ENCODE assay signal across 30 mouse cellular contexts in the genomic region with DNA sequence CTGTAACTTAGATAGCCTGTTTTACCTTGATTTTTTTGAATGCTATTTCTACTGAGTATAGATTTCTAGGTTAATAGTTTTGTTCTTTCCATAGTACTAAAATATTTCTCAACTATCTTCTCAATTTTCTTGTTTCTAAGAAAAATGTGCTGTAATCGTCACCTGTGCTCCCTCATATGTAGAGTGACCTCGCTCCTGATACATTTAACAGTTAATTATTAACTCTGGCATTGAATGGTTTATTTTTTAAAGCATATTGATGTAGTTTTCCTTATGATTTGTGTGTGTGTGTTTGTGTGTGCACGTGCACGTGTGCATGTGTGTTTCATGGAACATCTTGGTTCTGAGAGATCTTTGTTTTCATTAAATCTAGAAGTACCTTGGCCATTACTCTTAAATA.
"Had no signal": no experiment of that assay in that cellular context is flagged by ENCODE, and none has a peak within 500 bp of the region (broad histone marks: within the 10 kb centered on the region; RNA-seq: fewer than 3 reads in every experiment).

No protein-coding gene starts in this region.

- H3K36me3 ChIP-seq: limb, embryonic 10.5 days; limb, embryonic 12.5 days; limb, embryonic 13.5 days; limb, embryonic 15.5 days; liver, embryonic 13.5 days; liver, embryonic 15.5 days; lung, embryonic 15.5 days; midbrain, embryonic 10.5 days; midbrain, embryonic 12.5 days; midbrain, embryonic 13.5 days; midbrain, embryonic 15.5 days; neural tube, embryonic 12.5 days had no signal

- H3K27me3 ChIP-seq: limb, embryonic 12.5 days; limb, embryonic 13.5 days; limb, embryonic 15.5 days; liver, embryonic 13.5 days; liver, embryonic 15.5 days; lung, embryonic 15.5 days; megakaryocyte, embryonic 14.5 days; midbrain, embryonic 12.5 days; midbrain, embryonic 13.5 days; midbrain, embryonic 15.5 days; neural tube, embryonic 12.5 days had no signal

- H3K9ac ChIP-seq: limb, embryonic 12.5 days; limb, embryonic 13.5 days; limb, embryonic 15.5 days; liver, embryonic 13.5 days; liver, embryonic 14.5 days; liver, embryonic 15.5 days; lung, embryonic 14.5 days; lung, embryonic 15.5 days; midbrain, embryonic 12.5 days; midbrain, embryonic 13.5 days; midbrain, embryonic 15.5 days; neural tube, embryonic 12.5 days had no signal

- H3K4me3 ChIP-seq: left cerebral cortex, adult 2 months; limb, embryonic 10.5 days; limb, embryonic 12.5 days; limb, embryonic 13.5 days; limb, embryonic 15.5 days; liver, embryonic 13.5 days; liver, embryonic 15.5 days; lung, embryonic 15.5 days; megakaryocyte, embryonic 14.5 days; midbrain, embryonic 10.5 days; midbrain, embryonic 12.5 days; midbrain, embryonic 13.5 days; midbrain, embryonic 15.5 days; myocyte; neural tube, embryonic 12.5 days had no signal

- H3K27ac ChIP-seq: left cerebral cortex, adult 2 months; limb, embryonic 10.5 days; limb, embryonic 12.5 days; limb, embryonic 13.5 days; limb, embryonic 15.5 days; liver, embryonic 13.5 days; liver, embryonic 14.5 days; liver, embryonic 15.5 days; lung, embryonic 15.5 days; macrophage; midbrain, embryonic 10.5 days; midbrain, embryonic 12.5 days; midbrain, embryonic 13.5 days; midbrain, embryonic 15.5 days; neural tube, embryonic 12.5 days had no signal

- H3K4me2 ChIP-seq: limb, embryonic 12.5 days; limb, embryonic 13.5 days; limb, embryonic 15.5 days; liver, embryonic 13.5 days; liver, embryonic 15.5 days; lung, embryonic 14.5 days; lung, embryonic 15.5 days; midbrain, embryonic 11.5 days; midbrain, embryonic 12.5 days; midbrain, embryonic 13.5 days; midbrain, embryonic 15.5 days; neural tube, embryonic 12.5 days had no signal

- DNase-seq: left cerebral cortex, postnatal 4 days; liver; liver, embryonic 13.5 days; lung, adult 18-20 months; lung, adult 2 months; lung, embryonic 14.5 days; lung, postnatal 10 days; lung, postnatal 14 days; lung, postnatal 36 days; lung, postnatal 4 days; midbrain, embryonic 14.5 days had no signal

- ATAC-seq: lung, postnatal 0 days; midbrain, embryonic 13.5 days; midbrain, embryonic 15.5 days; midbrain, embryonic 16.5 days had no signal

- H3K9me3 ChIP-seq: limb, embryonic 10.5 days; limb, embryonic 12.5 days; limb, embryonic 13.5 days; limb, embryonic 15.5 days; liver, embryonic 13.5 days; liver, embryonic 15.5 days; lung, embryonic 15.5 days; megakaryocyte, embryonic 14.5 days; midbrain, embryonic 10.5 days; midbrain, embryonic 12.5 days; midbrain, embryonic 13.5 days; midbrain, embryonic 15.5 days; neural tube, embryonic 12.5 days had no signal

- H3K4me1 ChIP-seq: liver, embryonic 13.5 days; liver, embryonic 15.5 days; lung, embryonic 15.5 days; megakaryocyte, embryonic 14.5 days; midbrain, embryonic 10.5 days; midbrain, embryonic 12.5 days; midbrain, embryonic 13.5 days; midbrain, embryonic 15.5 days; neural tube, embryonic 12.5 days had no signal
